Mouse (Mus musculus) 416B (cell line): ENCODE measurements around the gene Atp6v1g1.

ENCODE experiments used
- DNase-seq: peaks from one replicate; pipeline ENCODE4 v3.0.0; 2011; ENCODE audit warnings: low read depth

Gene Atp6v1g1

GRCm38 (mm10) chr4:63544494-63545230 lies at the start of gene Atp6v1g1:
Atp6v1g1 (plus strand) TSS chr4:63544772.
- DNase-seq: peak; percentile 91

- no peak for DNase-seq
Measured at GRCm38 (mm10) chr4:63494967-63495914, 49.3 kb upstream of the Atp6v1g1 start.

- DNase-seq: no peak
Measured at GRCm38 (mm10) chr4:63495915-63496278, 48.7 kb upstream of the Atp6v1g1 start, which contains the start of gene Whrn. Whrn (minus strand) TSS chr4:63495991.

DNA sequence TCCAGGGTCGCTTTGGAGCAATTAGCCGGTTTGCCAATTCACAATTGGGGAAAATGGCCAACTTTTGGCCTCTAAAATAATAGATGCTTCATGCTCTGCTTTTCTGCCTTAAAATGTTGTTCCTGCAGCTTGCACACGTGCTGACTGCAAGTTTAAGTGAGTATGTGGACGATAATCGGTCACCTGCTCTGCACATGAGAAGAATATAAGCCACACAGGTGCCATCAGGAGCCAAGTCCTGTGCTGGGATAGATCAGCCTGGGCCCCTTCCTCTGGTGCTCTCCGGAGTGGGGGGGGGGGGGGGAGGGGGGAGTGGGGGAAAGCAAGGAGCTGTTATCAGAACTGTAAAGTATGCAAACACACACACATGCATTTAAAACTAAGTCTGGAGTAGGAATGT lies 48.3 kb upstream of the Atp6v1g1 start:
- DNase-seq: no peak

GRCm38 (mm10) chr4:63498346-63498745 lies 46.2 kb upstream of the Atp6v1g1 start:
- no peak for DNase-seq

DNA sequence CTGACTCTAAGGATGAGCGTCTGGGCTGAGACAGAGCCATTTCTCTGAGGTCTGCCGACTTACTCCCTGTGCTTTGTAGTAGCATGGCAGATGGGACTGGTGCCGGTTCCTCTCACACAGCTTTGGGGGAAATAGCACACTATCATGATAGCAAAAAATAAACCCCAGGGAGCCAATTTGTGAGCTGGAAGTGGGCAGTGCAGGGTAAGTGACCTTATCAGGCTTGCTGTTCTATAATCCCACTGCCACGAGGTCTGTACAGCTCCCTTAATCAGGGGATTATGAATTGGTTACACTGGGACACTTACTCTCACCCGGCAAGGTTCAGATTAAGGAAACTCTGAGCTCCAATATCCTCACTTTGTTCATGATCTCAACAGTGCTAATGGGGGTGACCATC lies 43.5 kb upstream of the Atp6v1g1 start:
- no peak for DNase-seq

GRCm38 (mm10) chr4:63503949-63504348 lies 40.6 kb upstream of the Atp6v1g1 start:
- no peak for DNase-seq

GRCm38 (mm10) chr4:63507478-63507877 lies 37.1 kb upstream of the Atp6v1g1 start:
- no peak for DNase-seq

- peak; percentile 58 for DNase-seq
Measured at GRCm38 (mm10) chr4:63508232-63508631, 36.3 kb upstream of the Atp6v1g1 start.

- DNase-seq: no peak
Measured at GRCm38 (mm10) chr4:63512921-63513320, 31.7 kb upstream of the Atp6v1g1 start.

GRCm38 (mm10) chr4:63514454-63514984 lies 30.1 kb upstream of the Atp6v1g1 start:
- DNase-seq: no peak

- peak; percentile 12 for DNase-seq
Measured at GRCm38 (mm10) chr4:63515021-63515420, 29.6 kb upstream of the Atp6v1g1 start.

- DNase-seq: no peak
Measured at GRCm38 (mm10) chr4:63521813-63522419, 22.7 kb upstream of the Atp6v1g1 start.

DNA sequence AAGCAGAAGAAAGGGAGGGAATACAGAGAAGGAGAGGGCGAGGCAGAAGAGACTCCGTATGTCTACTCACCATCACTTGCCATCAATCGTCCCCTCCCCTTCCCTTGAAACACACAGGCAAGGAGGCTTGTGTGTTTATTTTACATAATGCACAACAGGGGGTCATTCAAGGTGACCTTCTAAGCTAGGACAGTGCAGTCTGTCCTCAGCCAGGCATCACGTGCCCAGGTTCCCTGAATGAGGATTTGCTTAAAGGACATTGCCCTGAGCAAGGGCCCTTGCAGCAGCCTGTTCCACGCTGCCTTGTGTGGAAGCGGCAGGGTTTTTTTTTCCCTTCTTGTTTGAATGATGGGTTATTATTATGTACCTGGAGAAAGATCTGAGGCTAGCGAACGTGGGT lies 19.1 kb upstream of the Atp6v1g1 start:
- DNase-seq: no peak

DNA sequence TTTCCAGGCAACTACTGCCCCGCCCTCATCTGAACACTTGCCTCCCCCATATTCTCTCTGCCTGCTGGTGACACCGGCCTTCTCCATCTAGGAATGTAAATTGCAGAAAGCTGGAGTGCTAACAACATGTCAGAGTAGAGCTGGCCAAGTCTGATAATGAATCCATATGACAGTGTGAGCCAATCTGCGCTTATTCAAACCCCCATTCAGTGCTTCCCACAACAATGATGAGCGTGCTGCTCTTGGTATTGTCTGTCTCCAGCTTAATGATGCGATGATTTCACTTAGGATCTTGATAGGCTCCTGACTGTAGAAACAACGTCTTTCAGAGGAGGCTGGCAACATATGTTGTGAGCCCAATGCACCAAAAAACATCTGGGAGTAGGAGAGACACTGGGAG lies 15.6 kb upstream of the Atp6v1g1 start:
- DNase-seq: no peak

- DNase-seq: no peak
Measured at GRCm38 (mm10) chr4:63530409-63530808, 14.2 kb upstream of the Atp6v1g1 start.

- DNase-seq: no peak
Measured at GRCm38 (mm10) chr4:63537602-63538001, 7.0 kb upstream of the Atp6v1g1 start.

GRCm38 (mm10) chr4:63542209-63542608 lies 2.4 kb upstream of the Atp6v1g1 start:
- DNase-seq: no peak

GRCm38 (mm10) chr4:63543746-63544493 lies 652 bp upstream of the Atp6v1g1 start:
- DNase-seq: no peak

GRCm38 (mm10) chr4:63545231-63545958 lies 823 bp downstream of the Atp6v1g1 start:
- peak; percentile 18 for DNase-seq
